Mouse (Mus musculus): ENCODE measurements around the gene Hand2. TPM values are rescaled to one million over a fixed set of nuclear protein-coding genes. Genes with fewer than 3 reads are reported as not detected.

Gene Hand2
- total RNA-seq, 2 experiments from 2014 or later = 62.1 to 69.6 TPM

Other genes starting within 250 kb of the Hand2 start
- not detected for gene Scrg1, start 134.9 kb downstream of the Hand2 start, total RNA-seq (2021)
- gene Sap30, start 166.9 kb downstream of the Hand2 start, total RNA-seq (2021) = 10 to 100 TPM; 34.0 to 37.4 TPM
- gene Hmgb2, start 190.9 kb downstream of the Hand2 start, total RNA-seq (2021) = 100 to 1,000 TPM; 159 to 180 TPM